Mouse (Mus musculus) leukemia stem cell, adult 10-12 weeks (primary cell): ENCODE results near the gene Lce1k. TPM values are rescaled to one million over a fixed set of nuclear protein-coding genes. Genes with fewer than 3 reads are reported as not detected.

Experiments
- polyA plus RNA-seq: library from polyadenylated mRNA; stranded (reverse); fragments of >175 nt; gene quantifications from 2 replicates; pipeline ENCODE4 v1.2.3, GENCODE M21; 2012; ENCODE audit warnings: low replicate concordance

Lce1k gene
- polyA plus RNA-seq = not detected in 2 replicates

GRCm38 (mm10) chr3:92807791-92808190, at the start of gene Lce1k:
Lce1k (minus strand) TSS chr3:92807891.

DNA sequence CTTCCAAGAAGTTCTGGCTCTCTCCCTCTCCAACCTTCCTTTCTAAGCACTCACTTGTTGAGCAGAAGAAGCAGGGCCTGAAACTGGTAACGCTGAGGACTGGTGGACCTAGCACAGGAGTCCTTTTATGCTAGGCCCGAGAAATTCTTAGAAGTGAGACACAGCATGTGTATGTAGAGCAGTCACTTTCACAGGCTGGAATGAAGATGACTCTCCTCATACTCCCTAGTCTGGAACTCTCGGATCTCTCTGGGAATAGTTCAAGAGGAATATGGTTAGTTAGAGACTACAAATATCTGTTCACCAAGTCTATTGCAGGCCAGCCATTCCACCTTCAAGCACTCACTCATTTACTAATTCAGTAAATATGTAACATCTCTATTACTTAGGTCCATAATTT, 43.5 kb upstream of the Lce1k start, which contains the start of gene Lce1l:
Gene Lce1l (minus strand): TSS at position 101 of the 400 bp plus-strand sequence.

DNA sequence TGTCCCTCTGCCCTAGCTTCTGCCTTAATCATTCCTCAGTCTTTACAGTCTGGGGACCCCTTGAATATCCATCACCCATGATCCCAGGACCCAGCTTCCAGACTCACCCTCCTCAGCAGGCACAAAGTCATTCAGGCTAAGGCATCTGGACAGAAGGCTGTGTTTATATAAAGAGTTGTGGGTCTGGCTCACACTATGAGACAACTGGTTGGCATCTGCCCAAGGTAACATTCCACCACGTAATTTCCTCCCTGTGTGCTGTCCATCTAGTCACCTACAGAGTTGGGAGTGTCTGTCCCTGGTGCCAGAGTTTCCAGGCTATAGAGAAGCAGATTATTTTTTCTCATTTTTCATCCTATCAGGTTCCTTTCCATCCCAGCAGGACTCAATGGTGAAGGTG, 19.4 kb upstream of the Lce1k start, which contains the start of gene Kprp:
Gene Kprp (minus strand): TSS at position 140 of the 400 bp plus-strand sequence.

GRCm38 (mm10) chr3:92790414-92790813, 17.3 kb downstream of the Lce1k start, which contains the start of gene Lce1j:
Lce1j (minus strand) TSS chr3:92790514.

GRCm38 (mm10) chr3:92778799-92779198, 28.9 kb downstream of the Lce1k start, which contains the start of gene Lce1i:
Lce1i (minus strand) TSS chr3:92778899.

GRCm38 (mm10) chr3:92764965-92765364, 42.7 kb downstream of the Lce1k start, which contains the start of gene Lce1h:
Lce1h (minus strand) TSS chr3:92765065.

Other genes starting within 250 kb of the Lce1k start
- not detected in 2 replicates for gene Ivl, start 234.2 kb downstream of the Lce1k start, polyA plus RNA-seq
- not detected in 2 replicates for gene Smcp, start 218.9 kb downstream of the Lce1k start, polyA plus RNA-seq
- not detected in 2 replicates for gene 2210017I01Rik, start 200.4 kb downstream of the Lce1k start, polyA plus RNA-seq
- not detected in 2 replicates for gene Lce6a, start 186.2 kb downstream of the Lce1k start, polyA plus RNA-seq
- gene Lce1a1, start 159.6 kb downstream of the Lce1k start, polyA plus RNA-seq = not detected in 2 replicates
- not detected in 2 replicates for gene Lce1b, start 151.0 kb downstream of the Lce1k start, polyA plus RNA-seq
- gene Lce1a2, start 137.6 kb downstream of the Lce1k start, polyA plus RNA-seq = not detected in 2 replicates
- not detected in 2 replicates for gene Lce1c, start 128.6 kb downstream of the Lce1k start, polyA plus RNA-seq
- not detected in 2 replicates for gene Lce1d, start 120.7 kb downstream of the Lce1k start, polyA plus RNA-seq
- gene Lce1e, start 98.8 kb downstream of the Lce1k start, polyA plus RNA-seq = not detected in 2 replicates
- not detected in 2 replicates for gene Lce1f, start 87.5 kb downstream of the Lce1k start, polyA plus RNA-seq
- gene Gm38119, start 68.8 kb downstream of the Lce1k start, polyA plus RNA-seq = not detected in 2 replicates
- not detected in 2 replicates for gene Lce1g, start 55.6 kb downstream of the Lce1k start, polyA plus RNA-seq
- gene Lce1h, start 42.8 kb downstream of the Lce1k start, polyA plus RNA-seq = not detected in 2 replicates
- gene Lce1i, start 29.0 kb downstream of the Lce1k start, polyA plus RNA-seq = not detected in 2 replicates
- gene Lce1j, start 17.4 kb downstream of the Lce1k start, polyA plus RNA-seq = not detected in 2 replicates
- not detected in 2 replicates for gene Kprp, start 19.4 kb upstream of the Lce1k start, polyA plus RNA-seq
- gene Lce1l, start 43.4 kb upstream of the Lce1k start, polyA plus RNA-seq = not detected in 2 replicates
- not detected in 2 replicates for gene 2310050C09Rik, start 62.3 kb upstream of the Lce1k start, polyA plus RNA-seq
- not detected in 2 replicates for gene Lce3a, start 118.3 kb upstream of the Lce1k start, polyA plus RNA-seq
- not detected in 2 replicates for gene Lce3b, start 125.1 kb upstream of the Lce1k start, polyA plus RNA-seq
- not detected in 2 replicates for gene Lce3c, start 136.6 kb upstream of the Lce1k start, polyA plus RNA-seq
- not detected in 2 replicates for gene Lce3d, start 149.5 kb upstream of the Lce1k start, polyA plus RNA-seq
- not detected in 2 replicates for gene Lce3e, start 159.2 kb upstream of the Lce1k start, polyA plus RNA-seq
- gene Lce3f, start 184.3 kb upstream of the Lce1k start, polyA plus RNA-seq = not detected in 2 replicates
- gene Crct1, start 207.8 kb upstream of the Lce1k start, polyA plus RNA-seq = not detected in 2 replicates
- not detected in 2 replicates for gene Lce1m, start 211.2 kb upstream of the Lce1k start, polyA plus RNA-seq